Mouse (Mus musculus) adrenal gland, adult 8-10 months (tissue): ENCODE results near the gene Ndufv2. TPM values are rescaled to one million over a fixed set of nuclear protein-coding genes. Genes with fewer than 3 reads are reported as not detected.
"Not testable (repeated sequence)": the region's sequence is repeated elsewhere in the genome, so short reads cannot be mapped to it uniquely, and the experiment has no call there.

Source experiments
- DNase-seq: peaks from one replicate; pipeline ENCODE4 v3.0.0; 2022
- total RNA-seq, 4 experiments: library from RNA; stranded (reverse); gene quantifications; 2 replicates each; pipeline ENCODE4 v1.2.4; 2022

Ndufv2 gene
- total RNA-seq, 4 experiments from 2014 or later, result 232 to 318 (median 257) TPM

DNA sequence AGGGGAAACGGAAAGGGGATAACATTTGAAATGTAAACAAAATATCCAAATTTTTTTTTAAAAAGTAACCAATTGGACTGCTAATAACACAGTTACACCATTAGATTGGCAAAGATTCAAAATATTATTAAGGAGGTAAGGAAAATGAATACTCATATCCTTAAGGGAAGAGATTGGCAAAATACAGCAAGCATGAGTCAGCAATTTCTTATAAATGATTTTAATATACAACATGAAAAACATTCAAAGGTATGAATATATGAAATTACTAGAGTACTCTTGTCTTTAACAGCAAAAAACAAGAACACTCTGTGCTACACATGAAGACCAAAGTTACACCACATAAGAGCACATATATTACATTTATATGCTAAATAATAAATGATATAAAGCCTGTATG lies 16.3 kb downstream of the Ndufv2 start:
- no peak for DNase-seq

DNA sequence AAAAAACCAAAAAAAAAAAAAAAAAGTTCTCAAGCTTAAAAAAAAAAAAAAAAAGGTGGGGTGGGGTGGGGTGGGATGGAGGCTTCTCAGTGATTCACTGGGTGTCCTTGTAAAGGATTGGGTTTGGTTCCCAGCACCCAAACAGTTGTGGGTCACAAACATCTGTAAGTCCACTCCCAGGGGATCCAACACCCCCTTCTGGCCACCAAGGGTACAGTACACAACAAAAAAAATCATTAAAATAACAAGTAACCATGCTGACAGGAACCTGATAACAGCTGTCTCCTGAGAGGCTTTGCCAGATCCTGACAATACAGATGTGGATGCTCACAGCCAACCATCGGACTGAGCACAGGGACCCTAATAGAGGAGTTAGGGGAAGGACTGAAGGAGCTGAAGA lies 16.9 kb downstream of the Ndufv2 start:
- DNase-seq, result no peak

DNA sequence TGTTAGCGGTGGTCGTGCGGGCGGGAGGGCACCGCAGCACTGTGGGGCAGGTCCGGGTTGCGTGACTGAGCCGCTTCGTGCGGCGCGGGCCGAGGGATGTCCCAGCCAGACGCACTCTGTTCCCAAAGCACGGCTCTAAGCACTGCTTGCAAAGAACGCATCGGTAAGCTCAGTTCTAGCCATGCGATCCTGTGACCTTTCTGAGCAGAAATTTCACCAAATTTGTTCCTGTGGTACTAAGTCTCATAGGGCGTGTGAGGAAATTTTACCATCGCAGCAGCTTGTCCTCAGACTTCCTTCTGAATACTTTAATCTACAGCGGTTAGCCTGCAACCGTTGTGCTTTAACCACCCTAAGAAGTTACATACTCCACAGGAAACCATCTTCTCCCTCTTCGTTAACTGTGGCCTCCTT lies 23.9 kb downstream of the Ndufv2 start:
- no peak for DNase-seq

DNA sequence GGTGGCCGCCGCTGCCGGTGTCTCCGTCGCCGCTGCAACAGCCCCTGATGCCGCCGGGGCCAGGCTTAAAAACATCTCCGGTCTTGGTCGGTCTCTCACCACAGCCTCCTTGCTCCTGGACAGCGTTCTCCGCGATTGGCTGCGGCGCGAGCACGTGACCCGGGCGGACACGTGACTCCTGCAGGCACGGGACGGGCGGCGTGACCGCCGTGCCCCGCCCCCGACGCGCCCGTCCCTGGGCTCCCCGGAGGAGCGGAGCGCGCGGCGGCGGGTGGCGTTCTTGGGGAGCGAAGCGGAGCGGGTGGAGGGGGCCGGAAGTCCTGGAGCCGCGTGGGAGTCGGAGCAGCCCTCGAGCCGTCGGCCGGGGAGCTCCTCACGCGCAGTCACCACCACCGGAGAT lies 24.4 kb downstream of the Ndufv2 start, which contains the start of gene Ankrd12:
Ankrd12 (minus strand) TSS at position 156 of the 400 bp plus-strand sequence.
- DNase-seq, result peak; percentile 95

DNA sequence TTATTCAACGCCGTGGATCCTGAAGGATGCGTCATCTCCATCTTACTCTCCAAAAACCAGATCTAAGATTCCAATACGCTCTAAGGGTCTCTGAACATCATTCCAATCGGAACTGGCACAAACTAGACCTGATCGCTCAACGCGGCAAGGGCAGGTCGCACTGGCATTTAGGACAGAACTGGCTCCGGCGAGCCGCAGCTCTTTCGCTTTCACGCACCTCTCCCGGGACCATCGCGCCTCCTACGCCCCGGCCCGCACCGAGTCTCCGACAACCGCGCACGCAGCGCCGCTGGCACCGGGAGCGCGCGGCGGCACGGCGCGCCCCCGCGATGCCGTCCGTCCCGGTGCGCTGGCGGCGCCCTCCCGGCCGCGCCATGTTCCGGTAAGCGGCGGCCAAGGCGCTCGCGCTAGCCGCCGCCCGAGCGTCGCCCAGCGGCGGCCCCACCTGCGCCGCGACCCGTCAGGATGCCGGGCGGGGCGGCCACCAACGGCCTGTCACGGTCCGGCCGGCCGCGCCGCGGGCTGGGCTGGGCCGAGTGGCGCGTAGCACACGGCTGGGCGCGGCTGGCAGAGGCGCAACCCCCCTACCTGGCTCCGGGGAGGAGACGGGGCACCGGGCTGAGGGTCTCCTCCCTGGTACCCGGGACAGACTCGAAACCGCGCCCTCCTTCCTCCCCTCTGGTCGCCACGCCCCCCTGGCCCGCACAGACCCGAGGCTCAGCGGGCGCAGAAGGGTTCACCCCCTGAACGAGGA lies 25.0 kb downstream of the Ndufv2 start:
- DNase-seq, result peak; percentile 10

DNA sequence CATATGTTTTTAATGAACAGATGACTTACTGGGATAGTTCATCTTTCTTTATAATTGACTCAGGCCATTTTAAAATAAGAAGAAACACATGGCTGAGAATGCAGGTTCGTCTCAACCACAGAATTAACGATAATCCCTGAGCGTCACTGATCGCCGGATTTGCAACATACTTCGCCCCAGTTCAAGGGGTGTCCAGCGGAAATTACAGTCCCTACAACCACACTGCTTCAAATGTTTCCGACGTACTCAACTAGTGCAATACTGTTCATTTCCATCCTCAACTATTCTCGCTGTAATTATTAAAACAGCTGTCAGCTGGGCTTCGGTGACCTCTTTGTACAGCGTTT lies 25.6 kb downstream of the Ndufv2 start:
- DNase-seq, result no peak

DNA sequence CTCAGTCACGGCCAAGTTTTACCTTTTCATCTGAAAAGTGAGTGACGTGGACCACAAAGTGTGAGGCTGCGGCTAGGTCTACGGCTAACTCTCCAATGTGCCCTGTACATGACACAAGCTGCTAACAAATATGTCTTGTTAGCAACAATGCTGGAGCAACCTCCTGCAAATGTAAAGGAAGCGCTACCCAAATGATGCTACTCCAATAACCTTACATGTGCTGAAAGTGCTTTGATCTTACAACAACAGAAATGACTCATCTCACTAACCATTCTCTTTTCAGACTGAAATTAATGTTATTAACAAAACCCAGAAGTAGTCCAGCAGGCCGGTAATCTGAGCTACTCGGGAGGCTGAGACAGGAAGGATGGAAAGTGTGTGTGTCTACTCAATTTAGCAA lies 27.4 kb downstream of the Ndufv2 start:
- no peak for DNase-seq

DNA sequence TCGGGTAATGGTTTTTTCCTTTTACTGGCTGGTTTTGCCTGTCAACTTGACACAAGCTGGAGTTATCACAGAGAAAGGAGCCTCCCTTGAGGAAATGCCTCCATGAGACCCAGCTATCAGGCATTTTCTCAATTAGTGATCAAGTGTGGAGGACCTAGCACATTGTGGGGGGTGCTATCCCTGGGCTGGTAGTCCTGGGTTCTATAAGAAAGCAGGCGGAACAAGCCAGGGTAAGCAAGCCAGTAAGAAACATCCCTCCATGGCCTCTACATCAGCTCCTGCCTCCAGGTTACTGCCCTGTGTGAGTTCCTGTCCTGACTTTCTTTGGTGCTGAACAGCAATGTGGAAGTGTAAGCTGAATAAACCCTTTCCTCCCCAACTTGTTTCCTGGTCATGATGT lies 32.3 kb downstream of the Ndufv2 start:
- DNase-seq, result not testable (repeated sequence)

DNA sequence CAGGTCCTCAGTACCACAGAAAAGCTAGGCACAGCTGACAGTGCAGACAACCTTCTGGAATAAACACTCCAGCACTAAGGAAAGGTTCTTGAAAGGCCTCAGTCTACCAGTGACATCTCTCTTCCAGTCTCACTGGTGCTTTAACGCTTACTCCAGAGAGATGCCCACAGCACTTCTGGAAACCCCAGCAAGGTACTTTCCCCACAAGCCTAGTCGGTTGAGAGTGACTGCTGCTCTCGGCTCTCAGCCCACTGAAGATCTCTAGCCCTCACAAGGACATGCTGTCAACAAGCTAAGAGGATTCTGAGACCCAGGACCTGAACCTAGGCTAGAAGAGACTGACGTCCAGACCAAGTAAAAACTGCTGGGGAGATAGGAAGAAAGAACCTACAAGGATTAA lies 36.2 kb downstream of the Ndufv2 start:
- DNase-seq, result no peak

DNA sequence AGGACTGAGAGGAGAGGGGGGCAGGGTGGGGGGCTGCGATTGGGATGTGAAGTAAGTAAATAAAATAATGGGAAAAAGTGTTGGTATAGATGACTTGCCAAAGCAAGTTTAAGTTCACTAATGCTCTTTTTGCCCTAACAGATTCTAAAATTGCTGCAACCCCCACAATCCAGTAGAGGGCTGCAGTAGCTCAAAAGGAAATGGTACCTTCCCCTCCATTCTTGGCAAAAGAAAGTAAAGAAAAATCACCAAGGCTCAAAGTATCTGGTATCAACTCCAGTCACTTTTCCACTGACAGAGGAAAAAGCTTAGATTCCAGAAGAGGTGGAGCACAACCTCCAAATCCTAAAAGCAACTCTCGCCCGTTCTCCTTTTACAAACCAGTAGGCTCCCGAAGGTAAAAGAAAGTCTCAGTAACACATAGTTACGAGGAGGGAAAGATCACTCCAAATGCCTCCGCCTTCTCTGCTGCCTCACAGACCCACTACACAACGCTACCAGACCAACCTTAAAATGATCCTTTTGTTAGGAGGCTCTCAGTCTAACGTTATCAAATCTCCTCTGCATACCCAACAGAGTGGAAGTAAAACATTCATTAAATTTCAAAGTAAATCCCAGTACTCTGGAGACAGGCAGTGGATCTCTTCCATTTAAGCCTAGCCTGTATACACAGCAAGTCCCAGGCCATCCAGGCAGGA lies 40.0 kb downstream of the Ndufv2 start:
- no peak for DNase-seq

DNA sequence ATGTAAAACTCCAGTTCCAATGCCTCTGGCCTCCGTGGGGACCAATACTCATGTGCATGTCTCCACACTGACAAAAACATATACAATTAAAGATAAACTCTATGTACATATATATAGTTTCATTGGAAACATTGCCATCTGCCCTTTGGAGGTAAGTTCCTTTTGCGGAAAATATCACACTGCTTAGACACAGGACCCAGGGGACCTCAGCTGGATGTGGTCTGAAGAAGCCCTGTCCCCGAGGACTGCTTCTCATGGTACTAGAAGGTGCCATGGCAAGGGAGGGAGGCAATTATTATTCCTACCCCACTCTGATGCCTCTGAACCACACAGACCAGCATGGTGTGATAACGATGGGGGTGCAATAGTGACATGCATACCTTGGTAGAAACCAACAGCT lies 43.2 kb downstream of the Ndufv2 start:
- no peak for DNase-seq

DNA sequence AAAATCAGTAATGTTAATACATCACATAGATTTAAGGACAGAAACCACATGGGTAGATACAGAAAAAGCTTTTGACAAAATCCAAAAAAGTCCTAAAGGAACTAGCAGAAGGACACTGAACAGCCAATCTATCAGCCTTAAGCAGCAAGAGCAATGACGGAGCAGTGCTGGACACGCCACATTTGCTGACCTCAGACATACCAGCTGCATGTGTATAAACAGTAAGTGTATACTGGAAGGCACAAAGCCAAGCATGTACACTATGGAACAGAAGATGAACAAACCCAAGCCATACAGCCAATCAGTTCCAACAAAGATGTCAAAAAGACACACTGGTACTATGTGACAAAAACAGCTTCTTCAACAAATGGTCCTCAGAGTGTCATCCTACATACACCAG lies 44.2 kb downstream of the Ndufv2 start:
- DNase-seq, result no peak

DNA sequence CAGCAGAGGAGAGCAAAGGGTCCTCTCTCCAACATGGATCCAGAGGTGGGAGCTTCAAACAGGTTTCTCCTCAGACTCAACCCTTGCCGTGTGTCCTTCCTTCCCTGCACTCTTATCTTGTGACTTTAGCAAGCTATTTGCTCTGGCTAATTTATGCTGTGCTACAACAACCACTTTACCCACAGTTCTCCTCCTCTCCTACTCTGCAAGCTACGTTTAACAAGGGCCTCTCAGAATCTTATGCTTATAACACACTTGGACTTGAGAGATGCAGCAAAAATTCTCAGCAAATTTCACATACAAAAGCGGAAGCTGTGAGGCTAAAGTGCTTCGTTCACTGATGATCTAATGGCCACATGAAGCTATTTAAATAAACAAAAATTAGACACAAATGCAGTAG lies 48.0 kb downstream of the Ndufv2 start:
- no peak for DNase-seq

DNA sequence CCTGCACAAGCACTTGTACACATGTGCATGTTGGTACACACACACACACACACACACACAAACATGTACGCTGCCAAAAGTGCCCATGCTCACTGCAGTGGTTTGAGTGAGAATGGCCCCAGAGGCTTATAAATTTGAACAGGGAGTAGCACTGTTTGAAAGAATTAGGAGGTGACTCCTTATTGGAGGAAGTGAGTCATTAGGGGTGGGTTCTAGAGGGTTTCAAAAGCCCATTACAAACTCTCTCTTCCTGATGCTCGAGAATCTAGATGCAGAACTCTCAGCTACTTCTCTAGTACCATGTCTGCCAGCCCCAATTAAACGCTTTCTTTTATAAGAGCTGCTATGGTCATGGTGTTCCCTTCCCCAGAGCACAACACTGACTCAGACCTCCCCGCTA lies 52.6 kb downstream of the Ndufv2 start:
- DNase-seq, result no peak

DNA sequence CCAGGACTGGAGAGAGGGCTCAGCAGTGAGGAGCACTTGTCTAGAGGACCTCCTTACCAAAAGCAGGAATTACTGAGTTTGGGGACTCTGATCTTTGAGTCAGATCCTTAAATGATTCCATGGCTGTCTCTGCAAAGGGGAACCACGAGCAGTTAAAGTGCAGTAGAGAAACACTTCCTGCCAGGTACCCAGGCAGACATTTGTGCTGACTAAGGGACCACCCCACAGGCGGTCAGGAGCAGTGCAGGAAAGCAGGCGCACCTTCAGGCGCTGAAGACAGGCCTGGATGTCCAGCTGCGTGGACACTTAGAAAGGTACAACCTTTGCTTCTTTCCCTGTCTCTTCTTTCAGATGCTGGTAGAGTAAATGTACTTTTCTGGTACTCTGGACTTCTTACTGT lies 53.2 kb downstream of the Ndufv2 start:
- DNase-seq, result no peak

DNA sequence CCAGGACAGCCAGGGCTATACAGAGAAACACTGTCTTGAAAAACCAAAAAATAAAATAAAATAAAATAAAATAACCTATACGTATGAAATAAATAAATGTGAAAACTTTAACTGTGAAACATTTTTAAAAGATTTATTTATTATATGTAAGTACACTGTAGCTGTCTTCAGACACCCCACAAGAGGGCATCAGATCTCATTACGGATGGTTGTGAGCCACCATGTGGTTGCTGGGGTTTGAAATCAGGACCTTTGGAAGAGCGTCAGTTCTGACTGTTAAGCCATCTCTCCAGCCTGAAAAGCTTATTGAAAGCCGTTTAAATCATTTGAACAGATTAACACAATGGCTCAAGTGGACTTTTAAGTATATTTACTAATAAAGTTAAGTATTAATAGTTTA lies 57.7 kb downstream of the Ndufv2 start:
- DNase-seq, result not testable (repeated sequence)

DNA sequence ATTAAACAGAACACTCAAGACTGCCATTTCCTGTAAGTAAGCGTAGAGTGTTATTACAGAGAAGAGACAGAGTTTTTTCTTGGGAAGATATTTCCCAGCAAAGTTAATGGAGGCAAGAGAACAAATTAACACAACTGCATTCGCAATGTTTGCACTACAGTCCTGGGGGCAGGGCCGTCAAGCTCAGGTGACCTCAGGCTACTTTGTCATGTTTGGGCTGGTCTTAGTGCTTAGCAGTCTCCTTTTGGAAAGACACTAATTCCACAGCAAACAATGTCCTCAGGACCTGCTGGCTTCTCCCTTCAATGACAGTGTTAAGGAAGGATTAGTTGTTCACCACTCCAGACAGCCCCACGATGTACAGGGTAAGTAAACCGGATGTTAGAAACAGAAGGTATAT lies 60.3 kb downstream of the Ndufv2 start:
- DNase-seq, result no peak

DNA sequence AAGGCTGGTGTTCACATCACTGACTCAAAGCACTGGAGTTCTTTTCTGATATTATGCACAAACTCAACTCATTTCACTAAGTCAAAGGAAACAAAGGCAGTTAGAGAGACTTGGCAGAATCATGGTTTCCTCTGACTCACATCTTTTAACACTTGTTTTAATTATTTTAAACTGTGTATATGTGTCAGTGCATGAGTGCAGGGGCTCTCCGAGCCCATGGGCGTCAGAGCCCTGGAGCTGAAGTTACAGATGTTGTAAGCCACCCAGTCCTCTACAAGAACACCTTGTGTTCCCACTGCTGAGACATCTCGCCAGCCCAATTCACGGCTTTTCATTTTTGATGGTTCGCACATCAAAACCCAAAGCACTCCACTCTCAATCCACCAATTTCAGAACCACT lies 68.1 kb downstream of the Ndufv2 start:
- DNase-seq, result no peak

DNA sequence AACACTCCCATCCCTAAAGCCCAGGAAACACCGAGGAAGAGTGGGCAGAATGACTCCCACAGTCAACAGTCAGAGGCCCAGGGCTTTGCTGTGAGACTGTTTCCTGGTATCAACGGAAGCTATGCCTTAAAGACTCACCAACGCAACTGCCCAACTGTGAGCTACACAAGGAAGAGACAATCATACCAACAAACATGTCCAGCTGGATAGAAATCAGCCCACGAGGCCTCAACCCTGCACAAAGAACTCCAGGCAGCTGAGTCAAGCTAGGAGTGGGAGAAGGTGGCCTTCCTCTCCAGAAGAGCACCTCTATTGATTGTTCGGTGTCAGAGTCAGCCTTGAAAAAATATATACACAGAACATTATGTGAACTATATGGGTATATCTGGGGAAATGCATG lies 69.4 kb downstream of the Ndufv2 start:
- no peak for DNase-seq

Other genes with a start within 250 kb of the Ndufv2 start
- 10 to 100 TPM; 59.3 to 64.9 (median 62.6) TPM for gene Ralbp1, start 215.8 kb downstream of the Ndufv2 start, total RNA-seq
- gene Twsg1, start 150.3 kb downstream of the Ndufv2 start, total RNA-seq, result 100 to 1,000 TPM; 107 to 156 (median 129) TPM
- 10 to 100 TPM; 29.9 to 54.3 (median 38.0) TPM for gene Ankrd12, start 24.5 kb downstream of the Ndufv2 start, total RNA-seq
- 10 to 100 TPM; 37.1 to 53.7 (median 46.1) TPM for gene Washc1, start 10.0 kb upstream of the Ndufv2 start, total RNA-seq
- 1 to 10 TPM; 5.4 to 7.1 (median 6.3) TPM for gene Ddx11, start 22.0 kb upstream of the Ndufv2 start, total RNA-seq